ENCODE assay signal across 19 mouse cellular contexts in the genomic region with DNA sequence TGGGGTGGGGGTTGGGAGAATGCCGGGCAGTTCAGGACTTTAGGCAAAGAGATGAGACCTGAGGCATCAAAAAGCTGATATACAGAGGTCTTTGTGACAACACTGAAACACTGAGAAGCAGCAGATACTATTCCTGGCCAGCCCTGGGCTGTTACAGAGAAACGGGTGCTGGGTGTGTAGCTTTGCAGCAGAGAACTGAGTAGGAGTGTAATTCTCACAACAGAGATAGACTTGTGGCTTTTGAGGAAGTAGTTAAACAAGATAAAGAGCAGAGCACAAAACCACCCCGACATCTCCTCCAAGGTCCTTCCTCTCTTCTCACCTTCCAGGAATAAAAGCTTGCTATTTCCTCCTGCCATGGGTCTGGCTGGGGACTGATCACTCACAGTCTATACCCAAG.
DNase-seq lines count a peak whose midpoint lies in the region; ATAC-seq lines count a peak whose summit lies in the region.
"Had no signal": no experiment of that assay in that cellular context is flagged by ENCODE, and none has a peak within 500 bp of the region (broad histone marks: within the 10 kb centered on the region; RNA-seq: fewer than 3 reads in every experiment).

No protein-coding gene starts in this region.

- no peak overlapping the region for H3K4me3 ChIP-seq in heart, embryonic 10.5 days
- no peak overlapping the region for H3K4me3 ChIP-seq in midbrain, embryonic 11.5 days (ENCODE audit: low read depth, low read length)
- H3K4me3 ChIP-seq in midbrain, embryonic 14.5 days (replicated peaks; ENCODE audit: low read depth, low read length) = no peak overlapping the region
- H3K4me3 ChIP-seq: embryonic facial prominence, embryonic 10.5 days; erythroblast, embryonic 14.5 days; kidney, embryonic 15.5 days; limb, embryonic 12.5 days had no signal

- H3K27me3 ChIP-seq in heart, embryonic 10.5 days (ENCODE audit: insufficient read depth, poor library complexity, severe bottlenecking) = no peaks in the 10 kb centered on the region
- H3K27me3 ChIP-seq in midbrain, embryonic 11.5 days (ENCODE audit: control insufficient read depth, insufficient read depth, low read length) = no peaks in the 10 kb centered on the region
- no peaks in the 10 kb centered on the region for H3K27me3 ChIP-seq in midbrain, embryonic 14.5 days (ENCODE audit: control insufficient read depth, insufficient read depth, low read length)
- H3K27me3 ChIP-seq: kidney, embryonic 15.5 days; limb, embryonic 12.5 days had no signal

- peaks cover 19% of the 10 kb centered on the region for H3K4me1 ChIP-seq in heart, embryonic 10.5 days
- no peaks in the 10 kb centered on the region for H3K4me1 ChIP-seq in midbrain, embryonic 11.5 days (ENCODE audit: control insufficient read depth, insufficient read depth, low read length)
- H3K4me1 ChIP-seq in midbrain, embryonic 14.5 days (ENCODE audit: control insufficient read depth, insufficient read depth, low read length) = no peaks in the 10 kb centered on the region
- H3K4me1 ChIP-seq: embryonic facial prominence, embryonic 10.5 days; limb, embryonic 12.5 days had no signal

- H3K36me3 ChIP-seq in heart, embryonic 10.5 days = no peaks in the 10 kb centered on the region
- H3K36me3 ChIP-seq in midbrain, embryonic 11.5 days (ENCODE audit: control insufficient read depth, insufficient read depth, low read length) = no peaks in the 10 kb centered on the region
- H3K36me3 ChIP-seq in midbrain, embryonic 14.5 days (ENCODE audit: control insufficient read depth, insufficient read depth, low read length) = no peaks in the 10 kb centered on the region
- H3K36me3 ChIP-seq: embryonic facial prominence, embryonic 10.5 days; kidney, embryonic 15.5 days; limb, embryonic 12.5 days had no signal

- no peak overlapping the region for H3K9ac ChIP-seq in midbrain, embryonic 11.5 days (ENCODE audit: low read length)
- H3K9ac ChIP-seq in midbrain, embryonic 14.5 days (replicated peaks; ENCODE audit: low read length) = no peak overlapping the region
- H3K9ac ChIP-seq: forebrain, postnatal 0 days; kidney, embryonic 15.5 days; limb, embryonic 12.5 days had no signal

- H3K27ac ChIP-seq in heart, embryonic 10.5 days = peak overlapping the region; percentile 32; the same call in 1 of the 2 replicates
- H3K27ac ChIP-seq in midbrain, embryonic 11.5 days (ENCODE audit: low read depth, low read length) = no peak overlapping the region
- no peak overlapping the region for H3K27ac ChIP-seq in midbrain, embryonic 14.5 days (replicated peaks; ENCODE audit: low read depth, low read length)
- H3K27ac ChIP-seq: embryonic facial prominence, embryonic 10.5 days; kidney, embryonic 15.5 days; limb, embryonic 12.5 days had no signal

- ATAC-seq in CD4-positive, CD25-positive, alpha-beta regulatory T cell, adult 4 months = peak; percentile 32
- peak; percentile 71 for ATAC-seq in common myeloid progenitor, adult 5-6 weeks (replicated peaks; ENCODE audit: low read depth, poor library complexity, severe bottlenecking)
- ATAC-seq in monocyte, adult 5-6 weeks (replicated peaks; ENCODE audit: insufficient number of reproducible peaks, low FRiP score, low TSS enrichment, poor library complexity, severe bottlenecking) = peak; percentile 24; the same call in 1 of the 2 replicates
- ATAC-seq in midbrain, embryonic 11.5 days (ENCODE audit: low FRiP score) = no peak
- no peak for ATAC-seq in midbrain, embryonic 14.5 days (ENCODE audit: low FRiP score, low TSS enrichment)
- ATAC-seq: forebrain, postnatal 0 days had no signal

- no peak overlapping the region for H3K4me2 ChIP-seq in midbrain, embryonic 11.5 days
- H3K4me2 ChIP-seq in midbrain, embryonic 14.5 days (ENCODE audit: low read length) = no peak overlapping the region
- H3K4me2 ChIP-seq: heart, embryonic 11.5 days; kidney, embryonic 15.5 days; limb, embryonic 12.5 days had no signal

- WGBS in heart, embryonic 10.5 days = 32% methylated on average over 3 of the region's 3 CpGs
- 81% methylated on average over 3 of the region's 3 CpGs for WGBS in midbrain, embryonic 11.5 days
- 92% methylated on average over 3 of the region's 3 CpGs for WGBS in midbrain, embryonic 14.5 days

- intact Hi-C loops in heart, postnatal 25 days (cut with DNase I) = no loop called here

- DNase-seq in heart, embryonic 10.5 days (ENCODE audit: low spot score) = peak; percentile 35
- no peak for DNase-seq in heart, postnatal 25 days (ENCODE audit: low spot score)
- DNase-seq in yolk sac, embryonic 10.5 days (ENCODE audit: low spot score) = no peak
- DNase-seq in midbrain, embryonic 11.5 days (ENCODE audit: low spot score, missing footprints) = no peak
- no peak for DNase-seq in midbrain, embryonic 14.5 days
- DNase-seq: cerebellum, adult 11 months; cerebellum, postnatal 25 days; forebrain, postnatal 0 days; gastrocnemius, postnatal 25 days; heart, postnatal 36 days; lung, postnatal 36 days had no signal

- H3K9me3 ChIP-seq in heart, embryonic 10.5 days = no peaks in the 10 kb centered on the region
- H3K9me3 ChIP-seq in midbrain, embryonic 11.5 days (ENCODE audit: control insufficient read depth, low read length) = no peaks in the 10 kb centered on the region
- no peaks in the 10 kb centered on the region; the same call in 1 of the 2 replicates for H3K9me3 ChIP-seq in midbrain, embryonic 14.5 days (ENCODE audit: control insufficient read depth, low read length)
- H3K9me3 ChIP-seq: embryonic facial prominence, embryonic 10.5 days; kidney, embryonic 15.5 days; limb, embryonic 12.5 days had no signal

Comparison
In these comparisons a context has a peak if more than half of its experiments do, and no peak if none do; other contexts are left out.
1. ATAC-seq: peak in CD4-positive, CD25-positive, alpha-beta regulatory T cell, adult 4 months (single experiment), common myeloid progenitor, adult 5-6 weeks (single experiment) and monocyte, adult 5-6 weeks (single experiment); none in midbrain, embryonic 11.5 days (single experiment) and midbrain, embryonic 14.5 days (single experiment).